Mouse (Mus musculus) small intestine, adult 2 months (tissue): ENCODE measurements around the gene Thada. TPM values are rescaled to one million over a fixed set of nuclear protein-coding genes. Genes with fewer than 3 reads are reported as not detected.
"Not testable (repeated sequence)": the region's sequence is repeated elsewhere in the genome, so short reads cannot be mapped to it uniquely, and the experiment has no call there.

ENCODE experiments used
- H3K27ac ChIP-seq: fragments of 200-500 bp; 2 replicates; pipeline ENCODE4 v1.5.1; 2012; ENCODE audit warnings: low read depth, low read length, control low read depth, inconsistent platforms; ENCODE audit not compliant: insufficient read depth
- H3K27me3 ChIP-seq: fragments of 200-500 bp; 2 replicates; pipeline ENCODE4 v1.6.1; 2012; ENCODE audit warnings: mild to moderate bottlenecking, moderate library complexity, low read length, inconsistent platforms; ENCODE audit not compliant: control insufficient read depth, insufficient read depth
- H3K36me3 ChIP-seq: fragments of 200-500 bp; 2 replicates; pipeline ENCODE4 v1.6.1; 2012; ENCODE audit warnings: mild to moderate bottlenecking, low read length, control low read depth, inconsistent platforms; ENCODE audit not compliant: control insufficient read depth, insufficient read depth
- H3K4me1 ChIP-seq: fragments of 200-500 bp; 2 replicates; pipeline ENCODE4 v1.6.1; 2012; ENCODE audit warnings: low read length, inconsistent platforms, mixed read lengths; ENCODE audit not compliant: control insufficient read depth, insufficient read depth, insufficient read length
- H3K4me3 ChIP-seq: fragments of 200-500 bp; 2 replicates; pipeline ENCODE4 v1.5.1; 2012; ENCODE audit warnings: low read depth, mild to moderate bottlenecking, control low read depth, inconsistent platforms, low read length, moderate library complexity
- CTCF ChIP-seq: fragments of 200-500 bp; IDR thresholded peaks from 2 replicates; pipeline ENCODE4 v1.5.1; 2012; ENCODE audit warnings: low read depth, mild to moderate bottlenecking, control low read depth, inconsistent platforms, low read length, moderate library complexity, mixed read lengths; ENCODE audit not compliant: insufficient replicate concordance, insufficient read length; ENCODE audit errors: extremely low read depth
- POLR2A ChIP-seq: fragments of 200-500 bp; IDR thresholded peaks from 2 replicates; pipeline ENCODE4 v1.6.1; 2012; ENCODE audit warnings: low read depth, mild to moderate bottlenecking, control low read depth, inconsistent platforms, low read length, moderate library complexity
- WGBS: fragments of 180-500 bp; shearing (Covaris S2); methylation state at CpG from one replicate; pipeline ENCODE4 v1.1.7; 2018; 5-methylcytosine and 5-hydroxymethylcytosine counted together
- polyA plus RNA-seq: library from polyadenylated mRNA; depleted of rRNA; stranded (reverse); fragments of >200 nt; gene quantifications from 2 replicates; pipeline ENCODE4 v1.2.3, GENCODE M21; 2012

The Thada gene
- polyA plus RNA-seq, 1 experiment, result 3.5 TPM

DNA sequence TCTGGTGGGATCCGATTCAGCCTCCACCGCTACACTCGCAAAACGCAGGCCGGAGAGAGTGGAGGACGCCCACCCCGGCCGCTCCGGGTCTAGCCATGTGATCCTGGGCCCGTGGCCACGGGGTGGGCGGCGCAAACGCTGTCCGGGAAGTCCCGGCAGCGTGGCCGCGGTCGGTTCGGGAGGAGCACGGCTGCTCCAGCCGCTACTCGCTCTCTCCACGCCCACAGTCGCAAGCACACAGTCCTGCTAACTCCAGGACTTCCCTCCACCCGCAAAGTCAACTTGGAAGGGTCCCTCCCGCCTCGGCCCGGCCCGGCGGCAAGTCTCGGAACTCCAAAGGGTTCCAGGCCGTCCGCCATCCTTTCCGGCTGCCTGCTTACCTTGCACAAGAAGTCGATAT is 278.7 kb downstream of the Thada start:
- WGBS, result under 1% methylated on average over 15 of the region's 37 CpGs
- Histone ChIP-seq H3K4me1 (peaks cover 19% of the 10 kb centered on the region), H3K36me3 (peaks cover 26% of the 10 kb centered on the region), H3K4me3 (peak overlapping the region; percentile 94), H3K27ac (peak overlapping the region; percentile 95)
- 0 out of 2 replicates have a peak, but pooled peaks have one; percentile 1 for TF ChIP-seq POLR2A
- H3K27me3 ChIP-seq, result not testable (repeated sequence)

DNA sequence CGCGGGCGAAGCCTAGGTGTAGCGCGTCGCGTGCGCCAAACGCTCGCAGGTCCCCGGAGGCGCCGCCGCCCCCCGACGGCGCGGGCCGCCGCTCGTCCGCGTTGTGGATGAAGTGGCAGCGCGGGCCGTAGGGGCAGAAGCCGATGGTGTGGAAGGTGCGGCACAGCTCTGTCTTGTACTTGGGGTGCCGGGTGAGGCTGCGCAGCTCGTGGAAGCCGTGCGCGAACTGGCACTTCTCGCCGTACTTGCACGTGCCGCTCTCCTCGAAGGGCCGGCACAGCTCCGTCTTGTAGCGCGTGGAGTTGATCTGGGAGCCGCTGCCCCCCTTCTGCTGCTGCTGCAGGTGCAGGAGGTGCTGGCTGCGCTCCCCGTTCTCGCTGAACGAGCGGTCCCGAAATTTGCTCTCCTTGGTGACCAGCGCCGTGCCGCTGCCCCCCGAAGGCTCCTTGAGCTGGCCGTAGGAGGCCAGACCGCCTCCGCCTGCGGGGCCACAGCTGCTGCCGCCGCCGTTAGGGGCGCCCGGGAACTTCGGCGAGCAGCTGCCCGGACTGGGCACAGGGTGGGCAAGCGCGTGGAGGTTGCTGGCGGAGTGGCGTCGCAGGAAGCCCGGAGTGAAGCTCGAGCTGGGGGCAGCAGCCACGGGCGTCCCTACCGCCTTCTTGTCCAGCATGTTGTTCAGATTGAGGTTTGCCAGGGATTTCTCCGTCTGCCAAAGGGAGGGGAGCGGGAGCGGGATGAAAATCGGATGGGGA is 279.4 kb downstream of the Thada start:
- 0 out of 2 replicates have a peak, but pooled peaks have one; percentile 7 for TF ChIP-seq POLR2A
- TF ChIP-seq CTCF, result no peak
- Histone ChIP-seq H3K27ac (peak overlapping the region; percentile 91), H3K4me3 (peak overlapping the region; percentile 94), H3K4me1 (peaks cover 24% of the 10 kb centered on the region), H3K27me3 (no peaks in the 10 kb centered on the region), H3K36me3 (peaks cover 22% of the 10 kb centered on the region)
- under 1% methylated on average over 80 of the region's 80 CpGs for WGBS

DNA sequence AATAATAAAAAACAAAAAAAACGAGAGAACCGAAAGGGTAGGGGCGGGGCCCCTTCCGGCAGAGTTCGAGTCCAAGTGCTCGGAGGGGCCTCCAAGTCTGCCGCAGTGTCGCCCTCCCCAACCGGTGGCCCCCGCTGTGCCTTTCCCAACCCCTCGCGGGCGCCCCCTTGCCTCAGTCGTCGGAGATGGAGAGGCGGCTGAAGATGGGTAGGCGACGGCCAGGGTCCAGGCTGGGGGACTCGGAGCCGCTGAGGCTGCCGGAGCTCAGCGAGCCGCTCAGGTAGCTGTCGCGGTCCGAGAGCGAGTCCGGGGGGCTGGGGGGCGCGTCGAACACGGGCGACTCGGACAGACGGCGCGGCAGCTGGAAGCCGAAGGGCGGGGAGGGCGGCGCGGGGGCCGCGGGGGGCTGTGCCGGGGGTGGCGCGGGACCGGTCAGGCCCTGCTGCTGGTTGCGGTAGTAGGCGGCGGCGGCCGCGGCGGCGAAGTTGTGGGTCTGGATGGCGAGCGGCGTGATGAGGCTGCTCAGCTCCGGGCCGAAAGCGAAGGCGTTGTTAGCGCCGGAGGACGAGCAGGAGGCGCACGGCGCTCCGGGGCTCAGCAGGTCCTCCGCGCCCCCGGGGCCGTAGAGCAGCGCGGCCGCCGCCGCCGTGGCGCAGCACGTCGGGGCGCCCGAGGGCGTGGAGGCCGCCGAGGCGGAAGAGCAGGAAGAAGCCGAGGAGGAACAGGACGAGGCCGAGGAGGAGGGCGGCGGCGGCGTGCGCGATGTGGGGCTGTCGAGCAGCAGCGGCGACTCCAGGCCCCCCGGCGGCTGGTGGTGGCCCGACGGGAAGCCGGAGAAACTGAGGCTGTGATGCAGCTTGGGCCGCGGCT is 280.2 kb downstream of the Thada start:
- Histone ChIP-seq H3K4me1 (peaks cover 32% of the 10 kb centered on the region), H3K27me3 (no peaks in the 10 kb centered on the region), H3K27ac (peak overlapping the region; percentile 91), H3K36me3 (peaks cover 22% of the 10 kb centered on the region), H3K4me3 (peak overlapping the region; percentile 94)
- TF ChIP-seq CTCF, result no peak
- TF ChIP-seq POLR2A, result no peak
- WGBS, result 1% methylated on average over 102 of the region's 108 CpGs

DNA sequence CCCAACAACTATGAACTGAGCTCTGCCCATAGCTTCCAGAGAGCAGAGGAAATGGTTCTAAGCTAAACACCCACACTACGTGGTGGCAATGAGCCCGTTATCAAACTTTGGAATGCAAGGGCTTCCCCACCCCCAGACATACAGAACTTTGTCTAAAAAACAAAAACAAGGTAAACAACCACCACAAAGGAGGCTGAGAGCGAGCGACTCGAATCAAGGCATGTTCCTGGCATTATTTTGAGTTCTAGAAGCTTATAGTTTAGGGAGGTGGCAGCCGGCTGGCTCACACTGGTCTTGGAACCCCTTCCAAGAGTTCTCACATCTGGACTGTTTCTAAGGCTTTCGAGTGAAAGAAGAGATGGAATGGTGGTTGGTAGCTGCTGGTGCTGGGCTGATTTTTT is 281.0 kb downstream of the Thada start:
- H3K36me3 ChIP-seq, result peaks cover 22% of the 10 kb centered on the region
- TF ChIP-seq POLR2A, result no peak
- TF ChIP-seq CTCF, result no peak
- WGBS, result 2% methylated on average over 7 of the region's 7 CpGs
- peak overlapping the region; percentile 91 for H3K27ac ChIP-seq
- no peaks in the 10 kb centered on the region for H3K27me3 ChIP-seq
- peak overlapping the region; percentile 63 for H3K4me3 ChIP-seq
- peaks cover 33% of the 10 kb centered on the region for H3K4me1 ChIP-seq

DNA sequence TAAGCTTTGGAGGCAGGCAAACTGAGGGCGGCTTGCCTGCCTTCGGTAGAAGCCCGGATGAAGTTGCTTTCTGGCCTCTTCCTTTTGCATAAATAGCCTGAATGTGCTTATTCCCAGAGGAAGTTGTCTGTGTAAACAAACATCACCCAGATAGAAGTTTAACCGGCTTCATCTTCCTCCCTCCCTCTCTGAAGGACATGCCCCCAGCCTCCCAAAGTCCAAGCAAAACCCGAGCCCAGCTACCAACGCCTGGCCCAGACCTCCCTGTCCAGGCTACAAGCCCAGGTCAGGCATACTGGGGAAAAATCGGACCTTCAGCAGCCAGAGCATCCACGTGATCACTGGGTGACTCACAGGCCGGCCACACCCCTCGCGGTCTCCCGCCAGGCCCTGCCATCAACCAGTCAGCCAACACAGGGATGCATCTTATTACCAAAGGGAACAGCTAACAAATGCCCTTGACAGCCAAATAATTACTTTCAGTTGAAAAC is 282.7 kb downstream of the Thada start:
- H3K27ac ChIP-seq, result peak overlapping the region; percentile 93
- WGBS, result 2% methylated on average over 12 of the region's 12 CpGs
- H3K4me1 ChIP-seq, result peaks cover 20% of the 10 kb centered on the region

DNA sequence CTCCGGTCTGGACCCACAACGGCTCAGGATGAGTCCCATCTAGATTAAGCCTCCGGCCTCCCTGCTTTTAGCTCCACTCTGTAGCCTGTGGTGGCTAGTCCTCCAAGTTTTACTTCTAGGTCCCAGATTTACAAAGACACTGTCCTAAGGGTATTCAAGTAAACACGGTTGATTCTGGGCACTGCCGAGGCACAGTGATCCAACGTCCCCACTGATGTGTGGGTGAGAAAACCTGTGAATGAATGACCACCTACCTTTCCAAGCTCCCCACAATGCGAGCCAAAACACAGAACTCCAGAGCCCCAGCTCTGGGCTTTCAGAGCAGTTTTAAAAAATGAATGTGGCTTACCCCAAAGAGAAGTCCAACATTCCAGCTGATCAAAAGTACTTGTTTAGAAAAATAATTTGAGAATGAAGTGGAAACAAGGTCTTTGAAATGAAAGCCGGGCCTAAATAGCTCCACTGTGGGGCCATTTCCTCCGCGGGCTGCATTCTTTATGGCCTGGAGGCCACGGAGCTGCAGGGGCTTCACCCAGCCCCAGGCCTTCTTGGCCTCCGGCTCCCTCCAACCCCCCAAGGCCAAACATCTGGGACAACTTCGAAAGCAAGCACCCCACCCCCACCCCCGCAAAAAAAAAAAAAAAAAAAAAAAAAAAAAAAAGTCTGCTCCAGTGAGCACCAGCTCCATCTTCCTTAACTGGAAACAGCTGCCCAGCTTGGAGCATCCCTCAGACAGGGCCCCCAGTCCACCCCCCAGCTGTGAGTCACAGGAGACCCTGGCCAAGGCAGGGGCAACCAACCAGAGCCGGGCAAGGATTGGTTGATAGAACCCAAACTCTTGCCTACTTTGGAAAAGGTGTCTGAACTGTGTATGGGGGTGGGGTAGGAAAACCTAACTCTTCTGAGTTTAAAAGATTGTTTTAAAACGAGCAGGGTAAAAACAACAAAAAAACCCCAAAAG is 283.4 kb downstream of the Thada start:
- WGBS, result 4% methylated on average over 16 of the region's 16 CpGs
- peaks cover 22% of the 10 kb centered on the region for H3K4me1 ChIP-seq

More for the DNA sequence above, 282.7 kb downstream of the Thada start:
- TF ChIP-seq CTCF (no peak), POLR2A (peak; percentile 69)
- H3K4me3 ChIP-seq, result peak overlapping the region; percentile 38
- H3K36me3 ChIP-seq, result peaks cover 22% of the 10 kb centered on the region
- no peaks in the 10 kb centered on the region for H3K27me3 ChIP-seq

More for the DNA sequence above, 283.4 kb downstream of the Thada start:
- H3K4me3 ChIP-seq, result peak overlapping the region; percentile 51
- TF ChIP-seq POLR2A (no peak), CTCF (no peak)
- no peaks in the 10 kb centered on the region for H3K27me3 ChIP-seq
- H3K27ac ChIP-seq, result peak overlapping the region; percentile 93
- peaks cover 22% of the 10 kb centered on the region for H3K36me3 ChIP-seq
